Mouse (Mus musculus): ENCODE measurements around the gene 4932438A13Rik. TPM values are rescaled to one million over a fixed set of nuclear protein-coding genes. Genes with fewer than 3 reads are reported as not detected.

Gene 4932438A13Rik
- polyA plus RNA-seq, 1 experiment from 2014 or later, result 28.0 TPM

DNA sequence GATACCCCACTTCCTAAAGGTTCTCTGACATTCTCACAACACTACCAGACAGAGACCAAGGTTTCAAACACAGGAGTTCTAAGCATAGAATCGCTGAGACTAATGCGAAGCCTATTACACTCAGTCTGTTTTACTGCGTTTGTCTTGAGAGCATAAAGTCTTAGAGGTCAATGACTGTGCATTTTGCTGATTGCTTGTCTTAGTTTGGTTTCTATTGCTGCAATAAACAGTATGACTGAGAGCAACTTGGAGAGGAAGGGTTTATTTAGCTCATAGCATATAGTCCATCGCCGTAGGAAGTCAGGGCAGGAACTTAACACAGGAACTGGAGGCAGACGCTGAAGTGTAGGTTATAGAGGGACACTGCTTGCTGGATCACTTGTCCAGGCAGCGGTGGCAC lies 26.1 kb upstream of the 4932438A13Rik start:
- Histone ChIP-seq H3K4me2 (no peak overlapping the region), H3K27me3 (replicated peaks) (no peaks in the 10 kb centered on the region; the same call in 1 of the 2 replicates), H3K4me1 (peaks cover 3% of the 10 kb centered on the region; the same call in 1 of the 2 replicates), H3K9me3 (no peaks in the 10 kb centered on the region), H3K27ac (replicated peaks) (no peak overlapping the region), H3K9ac (no peak overlapping the region), H3K36me3 (no peaks in the 10 kb centered on the region), H3K4me3 (no peak overlapping the region)
- 85% methylated on average over 7 of the region's 7 CpGs for WGBS
- ATAC-seq (ENCODE audit: extremely low read depth, insufficient number of reproducible peaks, low FRiP score, low TSS enrichment), result no peak

DNA sequence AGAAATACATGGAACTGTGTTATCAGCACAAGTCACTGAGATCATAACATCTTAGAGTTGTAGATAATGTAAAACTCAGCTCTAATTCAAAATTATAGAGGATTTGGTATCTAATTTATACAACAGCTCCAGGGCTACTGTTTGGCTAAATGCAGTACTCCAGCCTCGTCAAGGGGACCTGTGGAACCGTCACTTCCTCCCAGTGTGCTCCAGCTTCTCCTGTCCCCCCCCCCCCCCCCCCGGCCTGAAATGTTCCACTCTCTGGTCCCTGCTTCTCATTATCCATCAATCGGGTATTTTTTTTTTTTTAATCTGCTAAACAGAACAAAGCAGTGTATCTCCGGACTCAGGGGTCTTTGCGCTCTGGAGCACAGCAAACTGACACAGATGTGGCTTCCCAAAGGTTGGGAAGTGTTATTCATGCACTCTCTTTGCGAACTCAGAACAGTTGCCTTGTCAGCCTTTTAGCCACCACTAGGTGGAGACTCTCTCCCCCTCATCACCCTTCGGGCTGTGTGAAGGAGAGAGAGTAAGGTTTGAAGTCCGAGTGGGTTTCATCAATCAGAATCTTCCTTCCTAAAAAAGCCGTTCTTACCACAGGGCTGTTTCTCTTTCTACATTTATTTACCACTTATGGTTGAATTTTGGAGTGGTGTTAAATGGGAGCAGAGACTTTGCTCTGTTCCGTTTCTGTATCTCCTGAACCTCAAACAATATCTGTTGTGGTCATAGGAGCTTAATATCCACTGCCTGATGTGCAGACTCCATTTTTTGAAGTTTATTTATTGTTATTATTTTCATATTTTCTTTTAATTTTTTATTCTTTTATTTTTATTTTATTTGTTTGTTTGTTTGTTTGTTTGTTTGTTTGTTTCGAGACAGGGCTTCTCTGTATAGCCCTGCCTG lies 22.0 kb upstream of the 4932438A13Rik start:
- H3K4me3 ChIP-seq, result 0 out of 2 replicates have a peak overlapping the region, but pooled peaks have one; percentile 8
- peak overlapping the region; percentile 59 for H3K4me2 ChIP-seq
- H3K9ac ChIP-seq, result 0 out of 2 replicates have a peak overlapping the region, but pooled peaks have one; percentile 44
- H3K36me3 ChIP-seq, result no peaks in the 10 kb centered on the region
- no peak for ATAC-seq (ENCODE audit: extremely low read depth, insufficient number of reproducible peaks, low FRiP score, low TSS enrichment)
- H3K27me3 ChIP-seq (replicated peaks), result no peaks in the 10 kb centered on the region; the same call in 1 of the 2 replicates
- no peak overlapping the region for H3K27ac ChIP-seq (replicated peaks)
- no peaks in the 10 kb centered on the region for H3K9me3 ChIP-seq
- H3K4me1 ChIP-seq, result 0 out of 2 replicates have a peak, but pooled peaks cover 3% of the 10 kb centered on the region
- WGBS, result 18% methylated on average over 12 of the region's 12 CpGs

DNA sequence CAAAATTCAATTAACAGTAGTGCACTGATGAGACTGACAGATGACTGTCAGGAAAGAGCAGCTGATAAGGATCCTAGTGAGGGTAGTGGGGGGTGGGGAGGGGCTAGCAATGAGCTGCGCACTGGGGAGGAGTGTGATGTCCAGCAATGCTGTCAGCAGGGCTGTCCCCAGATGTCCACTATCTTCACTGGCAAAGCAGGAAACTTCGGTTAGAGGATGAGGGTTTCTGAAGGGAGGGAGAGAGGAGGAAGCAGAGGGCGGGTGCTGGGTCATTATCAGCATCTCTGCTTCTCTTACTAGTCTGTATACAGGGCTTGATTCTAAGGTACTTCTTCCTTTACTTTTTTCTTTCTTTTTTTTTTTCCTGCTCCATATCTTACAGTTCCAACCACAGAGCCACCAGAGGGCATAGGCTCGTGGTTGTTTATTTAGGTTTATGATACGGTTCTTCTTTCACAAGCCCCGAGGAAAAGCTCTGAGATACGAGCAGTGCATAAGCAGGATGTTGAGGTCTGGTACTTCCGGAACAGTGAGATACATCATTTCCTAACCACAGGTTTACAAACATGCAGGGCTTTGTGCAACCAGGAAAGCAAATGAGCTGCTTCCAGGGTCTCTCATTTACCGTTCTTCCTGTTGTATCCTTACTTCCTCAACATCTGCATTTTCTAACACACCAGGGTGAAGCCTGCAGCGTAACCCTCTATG lies 9.0 kb upstream of the 4932438A13Rik start:
- no peaks in the 10 kb centered on the region for H3K9me3 ChIP-seq
- H3K36me3 ChIP-seq, result no peaks in the 10 kb centered on the region
- no peaks in the 10 kb centered on the region for H3K27me3 ChIP-seq (replicated peaks)
- WGBS, result 28% methylated on average over 10 of the region's 10 CpGs
- no peak overlapping the region for H3K9ac ChIP-seq
- H3K27ac ChIP-seq (replicated peaks), result peak overlapping the region; percentile 63
- H3K4me1 ChIP-seq, result no peaks in the 10 kb centered on the region
- ATAC-seq (ENCODE audit: extremely low read depth, insufficient number of reproducible peaks, low FRiP score, low TSS enrichment), result 0 out of 2 replicates have a peak, but pooled peaks have one; percentile 5
- peak overlapping the region; percentile 62 for H3K4me2 ChIP-seq
- H3K4me3 ChIP-seq, result peak overlapping the region; percentile 22

DNA sequence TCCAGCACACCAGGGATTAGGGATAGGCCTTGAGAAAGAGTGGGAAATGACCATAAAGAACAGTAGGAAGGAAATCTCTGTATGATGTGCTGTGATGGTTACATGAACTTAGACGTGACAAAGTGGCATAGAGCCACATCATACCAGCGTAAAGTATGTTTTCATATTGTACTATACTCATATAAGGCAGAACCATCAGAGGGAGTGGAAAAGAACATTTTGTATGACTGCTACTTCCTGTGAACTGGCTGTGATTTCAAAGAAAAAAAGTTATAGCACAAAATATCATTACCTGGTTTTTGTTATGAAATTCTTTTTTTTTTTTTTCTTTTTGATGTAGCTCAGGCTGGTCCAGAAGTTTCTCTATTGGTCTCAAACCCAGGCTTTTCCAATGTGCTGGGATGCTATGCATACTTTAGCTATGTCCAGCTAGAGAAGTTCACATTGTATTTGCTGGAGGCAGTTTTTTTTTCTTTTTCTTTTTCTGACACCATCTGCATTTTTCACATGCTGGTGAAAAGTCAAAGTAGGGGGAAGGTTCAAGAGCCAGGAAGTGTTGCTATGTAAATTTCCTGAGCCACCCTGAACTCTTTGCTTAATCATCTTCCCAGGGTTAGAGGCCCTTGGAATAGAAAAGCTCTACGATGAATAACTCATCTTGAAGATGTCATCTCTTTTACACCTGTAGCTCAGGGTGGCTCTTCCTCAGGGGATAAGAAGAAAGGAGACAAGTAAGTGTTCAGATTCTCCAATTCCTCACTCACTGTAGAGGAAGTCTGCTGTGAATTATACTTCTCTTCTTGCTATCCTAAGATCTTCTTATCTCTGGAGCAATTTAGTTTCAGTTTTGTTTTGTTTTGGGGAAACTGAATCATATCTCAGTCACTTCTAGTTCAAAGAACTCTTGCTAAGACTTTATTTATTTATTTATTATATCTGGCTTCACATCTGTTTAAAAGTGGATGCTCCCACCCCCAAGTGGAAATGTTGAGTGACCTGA lies 1.2 kb upstream of the 4932438A13Rik start:
- Histone ChIP-seq H3K27me3 (replicated peaks) (no peaks in the 10 kb centered on the region), H3K9ac (no peak overlapping the region), H3K4me2 (no peak overlapping the region), H3K9me3 (no peaks in the 10 kb centered on the region), H3K4me3 (no peak overlapping the region), H3K36me3 (peaks cover 21% of the 10 kb centered on the region), H3K4me1 (peaks cover 15% of the 10 kb centered on the region), H3K27ac (replicated peaks) (0 out of 2 replicates have a peak overlapping the region, but pooled peaks have one; percentile 13)
- WGBS, result 76% methylated on average over 3 of the region's 3 CpGs
- no peak for ATAC-seq (ENCODE audit: extremely low read depth, insufficient number of reproducible peaks, low FRiP score, low TSS enrichment)

DNA sequence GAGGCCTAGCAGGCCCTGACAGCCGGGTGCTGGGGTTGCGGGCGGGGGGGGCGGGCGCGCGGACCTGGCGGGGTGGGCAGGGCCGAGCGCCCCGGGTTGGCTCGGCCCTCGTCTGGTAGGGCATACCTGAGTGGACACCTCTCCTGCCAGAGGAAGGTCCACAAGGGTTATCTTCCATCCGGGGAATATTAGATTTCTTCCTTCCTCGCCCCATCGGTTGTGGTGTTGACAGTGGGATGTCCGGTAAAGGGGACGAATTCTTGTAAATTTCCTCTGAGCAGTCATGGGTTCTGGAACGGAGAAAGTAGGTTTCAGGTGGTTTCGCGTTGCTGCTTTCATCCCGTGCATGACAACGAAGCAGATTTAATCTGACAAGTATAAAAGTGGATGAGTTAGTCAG lies 523 bp downstream of the 4932438A13Rik start:
- H3K9ac ChIP-seq, result peak overlapping the region; percentile 95
- peak overlapping the region; percentile 82 for H3K4me2 ChIP-seq
- H3K27me3 ChIP-seq (replicated peaks), result no peaks in the 10 kb centered on the region
- no peaks in the 10 kb centered on the region for H3K9me3 ChIP-seq
- peak; percentile 47; the same call in 1 of the 2 replicates for ATAC-seq (ENCODE audit: extremely low read depth, insufficient number of reproducible peaks, low FRiP score, low TSS enrichment)
- peaks cover 15% of the 10 kb centered on the region for H3K4me1 ChIP-seq
- peaks cover 29% of the 10 kb centered on the region for H3K36me3 ChIP-seq
- H3K4me3 ChIP-seq, result peak overlapping the region; percentile 88
- WGBS, result 2% methylated on average over 19 of the region's 23 CpGs
- peak overlapping the region; percentile 83 for H3K27ac ChIP-seq (replicated peaks)

DNA sequence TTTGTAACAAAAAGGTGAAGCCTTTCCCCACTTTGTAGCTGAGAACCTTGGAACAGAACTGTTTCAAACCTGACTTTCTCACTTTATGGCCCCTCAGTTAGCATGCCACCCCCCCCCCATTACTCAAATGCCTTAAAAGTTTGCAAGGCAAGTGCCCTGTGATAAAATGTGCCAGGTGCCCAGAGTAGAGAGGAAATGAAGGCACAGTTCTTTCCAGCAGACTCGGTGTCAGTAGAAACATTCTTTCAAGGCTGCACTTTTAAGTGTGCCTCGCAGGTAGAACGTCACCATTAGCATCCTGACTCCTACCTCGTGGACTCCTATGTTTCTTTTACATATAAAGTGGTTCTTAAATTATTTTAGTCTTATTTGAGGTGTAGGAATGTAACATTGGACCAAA lies 977 bp downstream of the 4932438A13Rik start:
- Histone ChIP-seq H3K9ac (peak overlapping the region; percentile 95), H3K27me3 (replicated peaks) (no peaks in the 10 kb centered on the region)

DNA sequence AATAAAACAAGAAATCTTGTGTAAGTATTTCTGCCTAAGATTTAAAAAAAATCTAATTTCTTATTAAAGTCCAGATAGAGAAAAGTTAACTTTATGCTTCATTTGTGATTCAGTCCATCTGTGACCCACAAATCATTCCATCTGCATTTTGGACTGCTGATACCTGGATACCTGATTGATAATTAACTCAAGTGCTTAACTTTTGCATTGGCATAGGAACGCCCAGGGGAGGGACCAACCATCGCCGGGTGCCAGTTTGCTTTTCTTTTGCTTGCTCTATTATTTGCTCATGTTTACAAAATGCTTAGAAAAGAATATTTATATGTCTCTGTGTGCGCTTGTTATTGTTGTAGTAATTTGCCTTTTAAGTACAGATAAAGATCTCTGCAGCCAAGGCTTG lies 1.6 kb downstream of the 4932438A13Rik start:
- H3K36me3 ChIP-seq, result peaks cover 29% of the 10 kb centered on the region
- H3K4me2 ChIP-seq, result no peak overlapping the region
- H3K4me3 ChIP-seq, result no peak overlapping the region
- no peak overlapping the region for H3K9ac ChIP-seq
- ATAC-seq (ENCODE audit: extremely low read depth, insufficient number of reproducible peaks, low FRiP score, low TSS enrichment), result no peak
- H3K4me1 ChIP-seq, result peaks cover 15% of the 10 kb centered on the region
- 91% methylated on average over 4 of the region's 4 CpGs for WGBS
- H3K9me3 ChIP-seq, result no peaks in the 10 kb centered on the region
- H3K27ac ChIP-seq (replicated peaks), result no peak overlapping the region
- H3K27me3 ChIP-seq (replicated peaks), result no peaks in the 10 kb centered on the region

More for the DNA sequence above, 977 bp downstream of the 4932438A13Rik start:
- Histone ChIP-seq H3K4me3 (peak overlapping the region; percentile 88), H3K9me3 (no peaks in the 10 kb centered on the region), H3K36me3 (peaks cover 29% of the 10 kb centered on the region), H3K4me1 (peaks cover 15% of the 10 kb centered on the region), H3K27ac (replicated peaks) (no peak overlapping the region), H3K4me2 (peak overlapping the region; percentile 82)
- no peak for ATAC-seq (ENCODE audit: extremely low read depth, insufficient number of reproducible peaks, low FRiP score, low TSS enrichment)
- 63% methylated on average over 4 of the region's 4 CpGs for WGBS

DNA sequence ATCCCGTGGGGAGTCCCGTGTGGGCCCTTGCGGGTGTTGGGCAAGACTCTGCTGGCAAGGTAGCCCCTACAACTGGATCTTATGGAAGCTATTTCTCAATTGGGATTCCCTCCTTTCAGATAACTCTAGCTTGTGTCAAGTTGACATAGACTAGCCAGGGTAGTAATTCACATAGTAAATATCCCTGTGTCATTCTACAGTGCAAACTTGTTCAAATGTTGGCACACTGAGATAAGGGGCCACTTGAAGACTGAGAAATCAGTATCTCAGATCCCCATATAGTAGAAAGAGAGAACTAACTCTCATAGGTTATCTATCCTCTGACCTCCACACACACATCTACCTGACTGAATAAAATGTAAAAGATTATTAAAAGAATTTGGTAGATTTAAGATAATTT lies 42.5 kb downstream of the 4932438A13Rik start:
- Histone ChIP-seq H3K4me1 (no peaks in the 10 kb centered on the region), H3K9me3 (no peaks in the 10 kb centered on the region), H3K27me3 (replicated peaks) (no peaks in the 10 kb centered on the region), H3K27ac (replicated peaks) (no peak overlapping the region), H3K36me3 (peaks cover 26% of the 10 kb centered on the region), H3K9ac (no peak overlapping the region), H3K4me2 (no peak overlapping the region), H3K4me3 (no peak overlapping the region)
- 92% methylated on average over 3 of the region's 3 CpGs for WGBS
- ATAC-seq (ENCODE audit: extremely low read depth, insufficient number of reproducible peaks, low FRiP score, low TSS enrichment), result no peak

DNA sequence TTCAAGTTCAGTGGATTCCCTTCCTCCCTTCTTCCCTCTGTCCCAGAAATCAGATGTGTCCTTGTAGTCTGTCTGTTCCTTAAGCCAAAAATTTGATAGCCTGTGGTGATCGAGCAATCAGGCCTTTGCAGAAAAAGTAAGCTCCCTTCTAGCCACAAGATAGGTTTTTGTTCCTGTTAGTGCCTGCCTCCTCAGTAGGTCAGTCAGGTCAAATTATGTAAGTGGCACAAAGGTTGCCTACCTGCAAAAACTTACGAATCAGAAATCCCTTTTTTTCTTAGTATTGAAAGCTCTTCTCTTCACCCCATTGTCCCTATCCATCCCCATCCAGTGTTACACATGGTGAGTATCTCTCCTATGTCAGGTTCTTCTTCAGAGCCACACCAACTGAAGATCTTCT lies 54.9 kb downstream of the 4932438A13Rik start:
- Histone ChIP-seq H3K9ac (no peak overlapping the region), H3K4me1 (no peaks in the 10 kb centered on the region), H3K27ac (replicated peaks) (no peak overlapping the region), H3K36me3 (peaks cover 32% of the 10 kb centered on the region), H3K27me3 (replicated peaks) (no peaks in the 10 kb centered on the region), H3K4me2 (no peak overlapping the region), H3K9me3 (no peaks in the 10 kb centered on the region), H3K4me3 (no peak overlapping the region)
- no peak for ATAC-seq (ENCODE audit: extremely low read depth, insufficient number of reproducible peaks, low FRiP score, low TSS enrichment)
- WGBS, result 84% methylated on average over 2 of the region's 2 CpGs

DNA sequence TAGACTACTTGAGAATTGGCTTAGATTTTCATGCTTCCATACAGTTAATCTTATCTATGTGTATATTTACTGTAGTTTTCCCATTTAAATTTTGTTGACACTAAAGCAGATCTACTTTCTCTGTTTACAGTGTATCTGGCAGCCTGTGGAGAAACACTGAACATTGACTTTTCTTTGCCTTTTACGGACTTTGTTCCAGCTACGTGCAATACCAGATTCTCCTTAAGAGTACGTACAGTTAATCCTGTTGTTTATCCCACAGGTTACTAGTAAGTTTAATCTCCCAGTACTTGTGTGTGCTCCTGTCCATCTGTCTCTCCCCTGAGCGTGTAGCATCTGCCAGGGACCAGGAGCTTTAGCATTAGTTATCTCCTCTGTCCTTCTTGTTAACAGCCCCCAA lies 55.4 kb downstream of the 4932438A13Rik start:
- Histone ChIP-seq H3K4me1 (no peaks in the 10 kb centered on the region), H3K27ac (replicated peaks) (no peak overlapping the region), H3K4me3 (no peak overlapping the region), H3K9ac (no peak overlapping the region), H3K4me2 (no peak overlapping the region), H3K9me3 (no peaks in the 10 kb centered on the region), H3K36me3 (peaks cover 33% of the 10 kb centered on the region), H3K27me3 (replicated peaks) (no peaks in the 10 kb centered on the region)
- 89% methylated on average over 4 of the region's 4 CpGs for whole genome bisulfite sequencing
- no peak for ATAC-seq (ENCODE audit: extremely low read depth, insufficient number of reproducible peaks, low FRiP score, low TSS enrichment)

Measured in heart, embryonic 13.5 days (tissue).